Mouse (Mus musculus): ENCODE measurements at regions not wholly inside any gene's neighbourhood (a gene's known extent, or its start where the extent isn't known, plus 50 kb on each side); places are given as distances from the start of the nearest gene placed in this dataset.

DNA sequence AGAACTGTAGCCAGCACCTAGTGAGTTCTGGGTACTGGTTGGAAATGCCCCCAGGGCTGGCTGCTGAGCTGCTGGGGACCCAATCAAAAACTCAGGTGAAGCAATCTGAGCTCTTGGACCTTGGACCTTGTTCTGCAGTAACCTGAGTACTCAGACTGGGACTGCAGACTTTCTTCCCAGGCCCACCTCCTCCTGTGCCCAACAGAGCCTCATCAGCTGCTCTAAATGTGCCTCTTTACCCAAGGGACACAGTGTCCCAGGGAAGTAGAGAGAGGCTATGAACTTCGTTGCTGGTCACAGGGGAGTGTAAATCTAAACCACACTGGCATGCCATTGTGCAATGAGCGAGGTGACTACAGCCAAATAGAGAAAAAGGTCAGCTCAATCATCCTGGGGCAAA, 277.6 kb upstream of the Zmiz1 start:
- CTCF ChIA-PET, result no interaction called here

DNA sequence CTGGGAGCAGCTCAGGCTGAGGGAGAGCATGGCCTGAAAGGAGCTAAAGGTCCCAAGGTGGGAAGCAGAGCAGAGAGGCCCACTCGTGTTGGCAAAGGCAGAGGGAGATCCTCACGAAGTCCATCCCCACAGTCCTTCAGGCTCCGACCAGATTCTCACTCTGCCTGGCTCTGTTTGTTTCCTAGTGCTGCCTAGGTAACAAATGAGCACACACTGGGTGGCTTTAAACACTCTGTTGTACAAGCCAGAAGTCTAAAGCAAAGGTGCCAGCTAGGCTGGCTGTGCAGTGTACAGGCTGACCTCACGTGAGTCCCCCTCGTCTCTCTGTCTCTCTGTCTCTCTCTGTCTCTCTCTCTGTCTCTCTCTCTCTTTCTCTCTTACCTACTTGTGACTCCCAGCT, 274.9 kb upstream of the Zmiz1 start:
- CTCF ChIA-PET, result no interaction called here

DNA sequence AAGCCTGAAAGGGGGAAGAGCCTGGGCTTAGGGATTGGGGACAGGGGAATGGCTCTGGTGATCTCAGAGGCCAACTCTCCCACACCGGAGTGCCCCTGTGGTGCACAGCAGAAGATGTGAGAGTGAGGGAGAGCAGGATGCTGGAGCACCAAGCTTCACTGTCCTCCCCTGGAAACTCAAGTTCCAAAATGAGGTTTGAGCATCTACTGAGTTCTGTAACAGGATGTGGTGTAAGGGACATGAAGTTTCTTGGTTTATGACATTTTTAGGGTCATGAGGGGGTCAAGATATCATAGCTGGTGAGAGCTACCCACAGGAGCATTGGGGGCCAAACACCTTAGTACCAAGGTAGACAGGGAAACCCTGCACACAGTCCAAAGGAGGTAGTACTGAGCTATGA, 274.1 kb upstream of the Zmiz1 start:
- CTCF ChIA-PET, result no interaction called here

DNA sequence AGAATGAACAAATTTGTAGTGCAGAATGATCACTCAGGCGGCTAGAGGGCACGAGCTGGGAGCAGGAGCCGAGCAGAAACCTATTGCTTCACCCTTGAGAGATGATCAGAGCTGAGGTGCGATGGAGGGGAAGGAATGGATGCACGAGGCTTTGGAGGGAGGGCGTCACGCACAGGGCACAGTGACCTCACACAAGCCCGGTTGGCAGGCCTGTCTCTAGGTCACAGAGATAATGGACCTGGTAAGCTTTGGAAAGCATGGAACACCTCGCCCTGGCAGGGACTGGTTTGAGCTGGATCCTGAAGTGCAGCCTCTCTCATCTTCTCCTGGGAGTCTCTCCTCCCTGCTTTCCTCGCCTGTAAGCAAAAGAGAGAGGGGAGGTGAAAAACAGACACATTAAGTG, 273.4 kb upstream of the Zmiz1 start:
- CTCF ChIA-PET, result no interaction called here

DNA sequence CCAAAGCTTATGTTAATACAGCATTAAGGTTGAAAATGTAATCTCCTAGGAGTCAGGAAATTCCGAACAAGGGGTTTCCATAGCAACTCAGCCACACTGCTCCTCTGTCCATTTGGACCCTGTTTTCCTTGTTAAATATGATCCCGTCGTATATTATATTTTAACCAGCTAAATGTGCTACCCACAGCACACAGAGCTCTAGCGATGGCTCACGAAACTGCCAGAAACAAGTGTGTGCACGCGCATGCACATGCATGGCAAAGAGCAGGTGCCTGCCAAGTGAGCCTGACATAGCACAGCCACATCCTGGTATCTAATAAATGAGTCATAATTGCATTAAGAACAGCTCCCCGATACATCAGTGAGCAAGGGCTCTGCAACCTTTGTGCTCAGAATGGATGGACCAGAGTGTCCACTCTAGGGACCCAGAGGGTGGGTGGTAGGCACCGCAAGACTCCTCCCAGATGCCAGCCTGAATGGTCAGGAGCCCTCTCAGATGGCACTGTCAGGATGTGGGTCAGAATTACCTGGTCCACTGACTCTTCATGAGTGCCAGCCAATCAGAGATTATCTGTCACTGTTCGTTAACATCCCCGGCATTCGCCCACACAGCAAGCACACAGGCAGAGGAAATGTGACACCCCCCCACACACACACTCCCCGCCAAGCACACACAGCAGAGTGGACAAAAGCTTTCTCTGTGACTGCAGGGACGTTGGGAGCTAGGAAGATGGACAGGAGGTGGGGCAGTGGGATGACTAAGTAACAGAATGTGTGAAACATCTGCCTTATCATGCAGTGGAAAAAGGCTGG, 272.8 kb upstream of the Zmiz1 start:
- CTCF ChIA-PET, result no interaction called here

DNA sequence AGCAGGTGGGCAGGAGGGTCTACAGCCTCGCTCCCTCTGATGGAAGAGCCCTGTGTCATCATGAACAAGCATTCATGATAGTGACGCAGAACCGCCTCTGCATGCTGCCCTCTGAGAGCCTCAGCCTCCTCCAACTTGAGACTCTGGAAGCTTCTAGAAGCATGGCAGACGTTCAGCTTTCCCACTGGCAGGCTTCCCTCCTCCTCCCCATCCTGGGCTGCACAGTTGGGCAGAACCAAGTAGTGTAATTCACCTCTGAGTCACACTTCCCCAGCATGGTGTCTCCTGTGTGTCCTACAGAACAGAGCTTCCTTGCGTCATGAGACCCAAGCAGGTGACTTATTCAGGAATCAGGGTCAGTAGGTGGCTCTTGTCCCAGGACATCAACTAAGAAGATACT, 271.3 kb upstream of the Zmiz1 start:
- CTCF ChIA-PET, result interaction anchor here (0.7 kb wide), 1 partner anchor 131 kb away, joined by 4 read pairs; no protein-coding TSS in a partner anchor

DNA sequence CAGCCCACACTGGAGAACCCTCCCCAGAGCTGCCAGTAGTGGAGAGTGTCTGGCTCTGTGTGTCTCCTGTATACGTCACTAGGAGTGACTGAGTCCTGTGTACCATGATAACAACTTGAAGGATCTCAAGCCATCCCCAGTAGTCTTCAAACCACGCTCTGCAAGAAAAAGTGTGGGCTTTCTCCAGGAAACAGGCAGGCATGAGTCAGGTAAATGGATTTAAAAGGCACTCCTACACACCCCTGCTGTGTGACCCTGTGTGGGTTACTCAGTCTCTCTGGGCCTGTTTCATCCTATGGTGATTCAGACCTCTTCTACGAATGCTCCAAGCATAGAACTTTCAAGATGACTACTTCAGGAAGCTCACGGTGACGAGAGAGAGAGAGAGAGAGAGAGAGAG, 269.7 kb upstream of the Zmiz1 start:
- CTCF ChIA-PET, result no interaction called here

DNA sequence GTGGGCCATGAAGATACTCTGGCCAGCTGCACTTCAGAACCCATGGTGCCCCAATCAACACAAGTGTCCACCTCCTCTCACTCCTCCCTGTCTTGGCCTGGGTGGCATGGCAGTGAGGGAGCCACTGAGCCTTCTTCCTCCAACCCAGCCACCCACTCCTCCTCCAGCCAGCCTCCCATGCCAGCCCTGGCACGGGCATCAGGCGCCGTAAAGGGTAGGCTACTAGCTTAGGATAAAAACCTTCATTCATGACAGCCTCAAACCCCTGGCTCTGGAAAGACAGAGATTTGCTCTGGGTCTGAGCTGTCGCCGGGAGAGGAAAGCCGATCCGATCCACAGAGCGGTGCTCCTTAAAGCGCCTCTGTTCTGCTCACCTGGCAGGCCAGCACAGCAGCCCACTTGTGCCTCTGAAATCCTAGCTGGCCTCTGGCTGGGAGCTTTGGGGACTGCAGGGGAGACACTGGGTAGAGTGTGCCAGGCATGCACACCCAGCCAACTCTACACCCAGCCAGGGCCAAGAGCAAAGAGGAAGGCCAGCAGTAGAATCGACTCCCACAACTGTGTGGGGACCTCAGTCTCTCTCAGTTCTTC, 268.2 kb upstream of the Zmiz1 start:
- CTCF ChIA-PET, result interaction anchor here (0.7 kb wide), 1 partner anchor 1113 kb away, joined by 3 read pairs; no protein-coding TSS in a partner anchor

DNA sequence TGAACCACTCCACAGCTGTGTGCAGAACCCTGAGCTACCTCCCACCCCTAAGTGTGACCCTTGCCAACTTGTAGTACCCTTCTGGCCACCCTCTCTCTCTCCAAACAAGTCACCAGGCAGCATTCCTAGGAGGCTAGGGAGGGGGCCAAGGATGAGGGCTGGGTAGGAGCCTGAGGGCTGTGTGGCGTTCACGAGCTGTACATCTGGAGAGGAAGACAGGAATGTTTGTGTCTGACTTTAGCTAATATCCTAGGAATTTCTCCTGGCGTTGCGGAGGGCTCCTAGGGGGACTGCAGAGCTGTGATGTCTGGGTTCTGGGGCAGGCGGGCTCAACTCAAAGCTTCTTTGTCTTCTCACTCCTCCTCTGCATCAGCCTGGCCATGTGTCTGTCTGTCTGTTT, 262.2 kb upstream of the Zmiz1 start:
- CTCF ChIA-PET, result no interaction called here

DNA sequence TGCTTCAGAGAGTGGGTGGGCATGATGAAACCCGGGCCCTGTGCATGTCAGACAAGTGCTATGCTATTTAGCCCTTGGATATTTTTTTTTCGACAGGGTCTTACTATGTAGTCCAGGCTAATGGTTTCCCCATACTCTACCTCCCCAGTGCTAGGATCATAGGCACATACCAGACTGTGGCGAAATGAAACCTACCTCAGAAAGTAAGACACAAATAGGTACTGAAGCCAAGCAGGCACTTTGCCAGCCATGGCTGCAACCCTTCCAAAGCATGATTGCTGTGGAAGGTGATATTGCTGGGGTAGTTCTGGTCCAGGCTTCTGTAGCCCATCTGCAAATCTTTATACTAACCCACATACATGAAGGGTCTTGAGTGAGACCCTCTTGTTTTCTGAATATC, 259.1 kb upstream of the Zmiz1 start:
- CTCF ChIA-PET, result no interaction called here

DNA sequence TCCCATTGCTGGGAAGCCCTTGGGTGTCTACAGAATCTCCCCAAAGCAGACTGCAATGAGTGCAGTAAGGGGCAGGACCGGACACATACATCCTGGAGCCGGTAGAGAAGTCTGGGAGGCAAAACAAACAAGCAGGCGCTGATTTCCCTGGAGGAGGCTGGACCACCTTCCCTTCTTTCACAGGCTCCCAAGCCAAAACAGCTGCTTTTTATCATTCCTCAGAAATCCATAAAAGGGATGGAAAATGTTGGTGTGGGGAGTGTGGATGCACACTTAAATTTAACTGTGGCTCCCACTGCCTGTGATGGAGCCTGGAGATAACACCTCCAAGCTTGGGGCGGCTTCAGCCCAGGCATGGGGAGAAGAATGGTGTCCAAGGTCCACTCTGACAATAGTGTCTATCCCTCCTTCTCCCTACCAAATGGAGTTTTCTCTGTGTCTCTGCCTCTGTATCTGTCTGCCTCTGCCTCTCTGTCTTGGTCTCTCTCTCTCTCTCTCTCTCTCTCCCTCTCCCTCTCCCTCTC, 258.3 kb upstream of the Zmiz1 start:
- CTCF ChIA-PET, result interaction anchor here (0.6 kb wide), 1 partner anchor 408 kb away, joined by 4 read pairs; no protein-coding TSS in a partner anchor

DNA sequence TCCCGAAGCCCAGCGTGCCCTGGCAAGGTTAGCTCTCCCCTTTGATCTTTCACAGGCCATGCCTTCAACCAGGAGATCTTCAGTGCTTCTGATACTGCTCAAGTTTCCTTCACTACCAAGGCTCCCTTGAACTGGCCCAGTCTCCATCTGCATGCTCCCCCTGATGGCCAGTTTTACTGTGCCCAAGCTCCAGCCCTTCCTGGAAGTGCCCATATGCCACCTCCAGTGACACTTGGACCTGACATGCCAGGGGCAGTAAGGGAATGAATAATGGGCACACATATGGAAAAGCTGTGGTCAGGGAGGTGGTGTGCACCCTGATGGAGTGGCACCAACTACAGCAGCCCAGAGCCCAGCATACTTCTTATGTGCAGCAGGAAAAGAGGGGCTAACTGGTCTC, 256.7 kb upstream of the Zmiz1 start:
- CTCF ChIA-PET, result no interaction called here

DNA sequence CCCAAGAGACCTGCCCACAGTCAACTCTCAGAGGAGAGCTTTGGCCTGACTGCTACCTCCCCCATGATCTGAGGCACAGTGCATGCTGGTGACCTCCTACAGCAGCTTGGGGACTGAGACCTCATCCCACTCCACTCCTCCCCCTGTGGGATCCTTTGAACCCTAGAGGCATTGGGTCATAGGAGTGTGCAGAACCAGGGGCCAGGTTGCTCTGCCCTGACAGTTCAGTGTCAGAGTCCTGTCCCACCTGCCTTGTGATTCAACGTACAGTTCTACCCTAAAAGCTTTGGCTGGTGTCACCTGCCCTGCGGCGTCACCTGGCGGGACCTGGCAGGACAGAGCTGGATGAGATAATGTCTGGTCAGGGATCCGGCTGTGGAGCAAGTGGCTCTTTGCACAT, 254.9 kb upstream of the Zmiz1 start:
- CTCF ChIA-PET, result interaction anchor here (0.6 kb wide), 1 partner anchor 591 kb away, joined by 21 read pairs; no protein-coding TSS in a partner anchor

DNA sequence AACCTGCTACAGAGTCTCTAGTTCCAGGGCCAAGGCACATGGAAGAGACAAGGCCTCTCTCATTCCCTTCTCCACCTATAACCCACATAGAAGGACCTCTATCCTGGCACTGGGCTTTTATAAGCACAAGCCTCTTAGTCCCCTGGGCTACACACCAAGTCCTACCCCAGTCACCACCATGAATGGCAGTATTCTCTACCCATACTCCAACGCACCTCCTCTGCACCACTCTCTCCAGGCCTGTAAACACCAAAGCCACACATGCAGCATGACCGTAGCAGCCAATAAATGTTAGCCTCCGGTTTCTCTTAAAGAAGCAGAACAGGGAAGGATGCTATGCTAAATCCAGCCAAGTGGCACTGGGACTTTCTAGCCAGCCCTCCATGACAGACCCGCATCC, 252.1 kb upstream of the Zmiz1 start:
- CTCF ChIA-PET, result no interaction called here

DNA sequence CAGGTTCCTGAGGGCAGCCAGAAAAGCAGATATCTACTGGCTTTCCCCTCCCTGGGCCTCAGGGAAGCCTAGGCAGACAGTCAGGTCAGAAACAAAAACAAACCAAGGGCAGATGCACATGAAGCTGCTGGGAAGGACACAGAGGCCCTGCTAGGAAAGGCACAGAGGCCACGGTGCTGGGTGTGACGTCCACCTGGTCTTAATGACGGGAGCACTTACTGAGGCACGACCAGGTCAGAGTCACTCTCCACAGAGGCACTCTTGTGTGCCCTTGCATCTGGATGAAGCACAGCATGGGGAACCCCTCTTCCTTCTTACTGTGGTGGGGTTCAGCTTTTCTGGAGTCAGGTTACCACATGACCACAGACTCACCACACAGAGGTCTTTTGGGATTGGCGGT, 251.6 kb upstream of the Zmiz1 start:
- CTCF ChIA-PET, result no interaction called here

DNA sequence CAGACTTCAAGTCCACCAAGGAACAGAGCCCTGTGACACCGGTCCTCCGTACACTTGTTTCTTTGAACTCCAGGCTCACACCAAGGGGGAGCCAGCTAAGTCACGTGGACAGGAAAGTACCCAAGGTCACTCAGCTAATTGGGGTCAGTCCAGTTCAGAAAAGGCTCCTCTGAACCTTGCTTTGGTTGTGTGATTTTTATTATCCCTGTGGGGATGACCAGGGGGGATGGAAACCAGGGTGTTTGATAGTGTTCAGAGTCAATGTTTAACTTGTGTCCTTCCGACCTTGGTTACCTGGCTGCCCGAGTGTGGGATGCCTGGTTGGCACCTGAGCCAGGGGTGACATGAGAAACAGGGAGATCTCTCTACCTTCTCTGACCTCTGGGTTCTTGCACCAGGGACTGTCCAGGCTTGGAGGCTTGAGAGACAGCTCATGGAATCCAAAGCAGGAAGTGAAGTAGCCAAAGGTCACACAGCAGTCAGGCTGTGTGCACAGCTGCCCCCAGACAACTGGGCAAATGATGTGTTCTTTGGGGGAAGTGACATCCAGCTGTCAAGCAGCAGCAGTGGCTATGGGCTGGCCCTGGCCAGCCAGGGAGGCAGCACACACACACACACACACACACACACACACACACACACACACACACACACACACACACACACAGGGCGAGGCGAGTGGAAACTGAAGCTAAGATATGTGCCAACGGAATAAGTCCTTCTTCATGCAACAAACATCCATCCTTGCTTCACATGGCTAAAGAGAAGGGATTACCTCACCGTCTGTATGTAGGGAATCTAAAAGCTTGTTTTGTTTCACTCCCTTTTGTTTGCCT, 250.5 kb upstream of the Zmiz1 start:
- CTCF ChIA-PET, result no interaction called here

DNA sequence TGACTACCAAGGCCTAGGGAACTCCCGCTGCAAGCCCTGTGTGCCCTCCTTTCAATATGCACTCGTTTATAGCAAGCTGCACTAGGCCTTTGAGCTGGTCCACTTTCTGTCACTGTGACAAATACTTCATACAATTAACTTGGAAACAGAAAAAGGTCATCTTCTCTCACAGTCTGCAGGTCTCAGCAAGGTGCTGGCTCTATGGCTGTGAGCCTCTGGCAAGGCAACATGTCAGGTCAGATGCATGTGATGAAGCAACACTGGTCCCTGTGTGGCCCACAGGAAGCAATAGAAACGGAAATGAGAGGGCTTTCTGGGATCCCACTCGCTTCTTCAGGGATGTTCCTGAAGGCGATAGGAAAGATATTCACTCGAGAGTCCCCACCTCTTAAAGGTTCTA, 245.9 kb upstream of the Zmiz1 start:
- CTCF ChIA-PET, result no interaction called here

DNA sequence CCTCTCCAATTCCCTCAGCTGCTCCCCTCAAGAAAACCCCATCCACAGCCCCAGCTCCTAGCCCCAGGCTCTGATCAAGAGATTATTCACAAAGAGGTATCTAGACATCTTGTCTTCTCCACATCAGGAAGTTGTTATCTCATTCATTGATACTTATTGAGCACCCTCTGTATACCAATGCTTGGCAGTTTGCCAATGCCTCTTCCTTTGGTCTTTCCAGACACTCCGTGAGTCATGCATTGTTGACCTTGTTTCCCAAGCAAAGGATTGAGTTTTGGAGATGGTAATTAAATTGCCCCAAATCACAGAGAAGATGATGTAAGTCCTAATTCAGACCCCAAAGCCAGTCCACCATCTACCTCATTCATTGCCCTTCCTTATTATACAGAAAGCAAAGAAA, 235.9 kb upstream of the Zmiz1 start:
- CTCF ChIA-PET, result no interaction called here

DNA sequence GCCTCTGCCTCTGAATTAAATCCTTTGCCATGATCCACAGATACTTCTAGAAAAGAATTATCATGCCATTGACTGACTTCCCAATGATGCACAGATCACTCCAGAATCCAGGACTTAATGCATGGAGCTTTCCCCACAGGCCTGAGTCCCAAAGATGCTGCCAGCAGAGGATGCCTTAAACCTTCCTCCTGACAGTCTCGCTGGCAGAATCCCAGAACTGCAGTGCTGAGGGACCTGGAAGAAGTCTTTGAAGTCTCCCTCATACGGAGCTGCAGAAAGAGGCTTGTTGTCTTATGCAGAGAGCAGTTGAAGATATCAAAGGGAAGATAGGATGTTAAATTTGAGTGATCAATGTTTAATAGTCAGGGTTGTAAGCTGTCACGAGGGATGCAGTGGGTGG, 233.8 kb upstream of the Zmiz1 start:
- CTCF ChIA-PET, result no interaction called here

DNA sequence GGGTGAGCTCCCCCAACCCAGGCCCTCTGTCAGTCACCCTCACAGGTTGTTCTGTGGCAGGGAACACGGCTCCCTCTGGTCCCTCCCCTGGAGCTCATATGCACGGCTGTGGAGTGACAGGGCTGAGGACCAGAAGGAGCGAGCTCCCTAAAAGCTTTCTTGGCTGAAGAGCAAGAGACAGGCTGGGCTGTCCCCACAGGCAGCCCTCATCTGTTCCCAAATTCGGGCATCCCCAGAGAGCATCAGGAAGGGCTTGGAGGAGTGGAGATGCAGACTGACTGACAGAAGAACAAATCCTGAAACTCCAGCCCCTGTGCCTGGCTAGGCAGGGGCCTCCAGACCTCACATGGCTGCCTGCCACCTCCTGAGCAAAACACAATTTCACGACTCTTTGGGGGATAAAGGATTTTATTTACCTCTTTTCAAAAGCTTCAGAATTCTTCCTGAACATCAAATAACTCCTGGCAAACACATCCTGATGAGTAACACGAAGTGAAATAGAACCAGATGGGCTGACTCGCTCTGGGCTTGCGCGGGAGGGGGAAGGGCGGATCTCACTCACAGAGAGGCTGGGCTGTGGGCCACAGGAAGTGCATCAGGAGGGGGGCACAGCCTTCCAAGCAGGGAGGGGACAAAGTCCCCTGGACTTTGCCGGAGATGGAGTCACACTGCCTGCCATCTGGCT, 232.7 kb upstream of the Zmiz1 start:
- CTCF ChIA-PET, result no interaction called here

DNA sequence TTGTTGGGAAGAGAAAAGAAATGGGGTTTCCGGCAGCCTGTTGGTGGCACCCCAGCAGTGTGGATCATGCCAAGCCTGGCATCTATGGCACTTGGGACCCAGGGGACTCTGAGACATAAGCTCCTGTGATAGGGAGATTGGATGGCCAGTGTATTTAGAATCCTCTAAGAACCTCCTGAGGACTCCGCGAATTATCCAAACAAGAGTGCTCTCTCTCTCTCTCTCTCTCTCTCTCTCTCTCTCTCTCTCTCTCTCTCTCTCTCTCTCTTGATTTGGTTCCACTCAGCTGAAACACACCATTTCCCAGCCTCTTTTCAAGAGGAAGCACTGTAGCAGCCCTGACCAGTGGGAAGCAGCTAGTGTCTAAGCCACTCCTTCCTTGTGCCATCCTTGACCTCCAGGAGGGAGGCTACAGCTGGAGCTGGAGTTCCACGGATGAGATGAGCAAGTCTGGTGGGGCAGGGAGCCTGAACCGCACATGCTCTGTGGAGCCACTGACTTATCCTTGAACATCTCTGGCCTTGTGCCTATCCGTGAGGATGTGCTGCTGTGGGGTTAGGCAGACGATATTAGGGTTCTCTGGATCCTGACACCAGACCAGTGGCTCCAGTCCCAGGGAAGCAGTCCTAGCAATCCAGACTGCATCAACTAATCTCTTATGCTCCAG, 232.0 kb upstream of the Zmiz1 start:
- CTCF ChIA-PET, result no interaction called here

Data from spleen, embryonic (tissue).